Mouse (Mus musculus) erythroblast, embryonic 14.5 days (primary cell): ENCODE measurements at regions not wholly inside any gene's neighbourhood (a gene's known extent, or its start where the extent isn't known, plus 50 kb on each side); places are given as distances from the start of the nearest gene placed in this dataset.

Source experiments
- GATA1 ChIP-seq: IDR thresholded peaks from 2 replicates; pipeline ENCODE4 v1.6.1; 2012; ENCODE audit warnings: low read length, inconsistent platforms, mixed read lengths
- TAL1 ChIP-seq: IDR thresholded peaks from 3 replicates; pipeline ENCODE4 v1.6.1; 2012; ENCODE audit warnings: low read length, inconsistent platforms, mixed read lengths

DNA sequence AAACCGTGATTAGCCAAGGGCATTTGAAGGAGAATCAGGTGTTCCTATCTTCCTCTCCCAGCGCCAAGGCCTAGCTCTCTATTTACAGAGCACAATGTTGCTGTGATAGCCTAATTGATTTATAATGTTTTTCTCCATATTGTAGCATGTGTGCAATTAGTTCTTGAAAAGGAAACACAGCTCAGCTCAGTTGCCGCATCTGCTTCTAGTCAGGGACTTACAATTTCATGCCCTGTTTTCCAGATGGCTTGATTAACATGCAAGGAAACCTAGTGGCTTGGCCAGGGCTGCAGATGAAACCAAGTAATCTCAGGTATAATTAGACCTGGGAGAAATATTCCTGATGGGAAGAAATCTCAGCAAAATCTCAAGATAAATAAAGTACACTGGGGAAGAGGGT lies 434.1 kb downstream of the Ets1 start:
- no peak for TF ChIP-seq GATA1
- no peak for TF ChIP-seq TAL1
